Mouse (Mus musculus) thymus, postnatal 0 days (tissue): Measurements from ENCODE around the gene Zkscan2. TPM values are rescaled to one million over a fixed set of nuclear protein-coding genes. Genes with fewer than 3 reads are reported as not detected.

Experiments used
- DNase-seq: peaks from one replicate; pipeline ENCODE4 v3.0.0-alpha.2; 2015; ENCODE audit warnings: low spot score
- polyA plus RNA-seq: library from polyadenylated mRNA; unstranded; fragments of >200 nt; fragmentation: Nextera tagmentation; extraction: Ambion mirVana; gene quantifications from 2 replicates; pipeline ENCODE4 v1.2.1, GENCODE M21; 2015

The Zkscan2 gene
- polyA plus RNA-seq, 1 experiment from 2014 or later = 0.31 TPM

- no peak for DNase-seq
Observed at GRCm38 (mm10) chr7:123442079-123442478, 58.2 kb downstream of the Zkscan2 start.

- no peak for DNase-seq
Observed at GRCm38 (mm10) chr7:123431206-123431605, 69.0 kb downstream of the Zkscan2 start.

DNA sequence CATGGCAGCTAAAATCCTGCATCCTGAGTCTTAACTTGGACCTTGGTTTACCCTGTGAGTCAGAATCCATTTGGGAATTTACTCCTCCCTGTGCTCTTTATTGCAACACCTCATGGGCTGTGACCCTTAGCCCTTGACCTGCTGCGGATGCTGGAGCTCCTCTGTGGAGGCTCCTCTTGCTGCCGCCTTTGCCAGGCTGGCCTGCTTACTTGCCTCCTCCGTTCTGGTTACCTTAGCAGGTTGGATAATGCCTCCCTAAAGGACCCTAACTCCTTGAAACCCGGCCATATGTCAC is 69.9 kb downstream of the Zkscan2 start:
- DNase-seq = no peak

DNA sequence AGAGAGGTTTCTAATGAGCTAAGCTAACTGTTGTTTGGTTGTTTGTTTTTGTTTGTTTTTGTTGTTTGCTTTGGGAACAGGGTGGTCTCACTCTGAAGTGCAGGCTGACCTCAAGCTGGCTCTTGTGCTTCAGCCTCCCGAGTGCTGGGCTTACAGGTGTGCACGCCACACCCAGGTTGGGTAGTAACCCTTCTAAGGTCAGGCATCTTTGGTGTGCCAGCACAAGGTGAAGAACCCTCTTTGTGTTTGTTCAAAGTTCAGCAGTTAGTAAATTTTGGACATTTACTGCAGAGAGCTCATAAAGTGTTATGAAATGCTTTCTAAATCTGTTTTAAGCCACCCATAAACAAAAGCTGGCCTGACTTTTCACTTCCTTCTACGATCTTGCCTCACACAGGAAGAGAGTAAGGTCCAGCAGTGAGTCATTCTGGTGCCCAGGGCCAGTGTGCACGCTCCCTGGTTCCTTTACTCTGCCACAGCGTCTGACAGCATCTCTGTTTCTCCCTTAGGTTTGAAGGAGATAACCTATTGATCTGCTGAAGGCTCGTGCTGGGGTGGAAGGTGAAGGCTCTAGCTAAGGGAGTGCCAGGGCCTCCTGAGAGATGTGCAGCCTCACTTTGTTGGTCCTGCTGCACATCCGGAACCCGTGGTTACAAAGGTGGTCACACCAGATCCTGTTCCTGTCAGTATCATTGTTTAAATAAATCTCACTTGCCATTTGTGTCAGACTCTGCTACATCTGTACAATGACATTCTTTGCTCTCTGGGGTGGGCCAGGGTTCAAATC is 70.4 kb downstream of the Zkscan2 start:
- no peak for DNase-seq

Other genes with a start within 250 kb of the Zkscan2 start
- 50.4 and 51.1 TPM in 2 replicates for gene Lcmt1, start 130.7 kb downstream of the Zkscan2 start, polyA plus RNA-seq
- gene Arhgap17, start 130.5 kb downstream of the Zkscan2 start, polyA plus RNA-seq = 9.6 and 11.7 TPM in 2 replicates
- gene Aqp8, start 38.2 kb downstream of the Zkscan2 start, polyA plus RNA-seq = 0.18 and 0.23 TPM in 2 replicates